ENCODE assay signal across 21 mouse cellular contexts in the genomic region with DNA sequence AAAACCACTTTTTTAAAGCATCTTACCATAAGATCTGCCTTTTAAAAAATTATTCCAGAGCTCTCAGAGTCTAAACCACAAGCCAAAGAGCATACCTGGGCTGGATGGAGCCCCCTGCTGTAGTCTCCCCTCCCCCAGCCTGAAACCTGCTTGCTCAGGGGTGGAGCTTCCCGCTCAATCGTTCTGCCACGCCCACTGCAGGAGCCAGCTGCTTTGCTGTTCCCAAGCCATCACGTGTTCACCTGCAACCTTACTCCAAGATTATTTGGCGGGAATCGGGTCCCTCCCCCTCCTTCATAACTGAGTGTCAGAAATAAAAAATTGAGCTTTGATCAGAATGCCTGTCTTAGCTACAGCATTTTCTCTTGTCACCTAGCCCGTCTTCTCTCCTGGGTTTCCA. TPM values are rescaled to one million over a fixed set of nuclear protein-coding genes. Genes with fewer than 3 reads are reported as not detected.
"Had no signal": no experiment of that assay in that cellular context is flagged by ENCODE, and none has a peak within 500 bp of the region (broad histone marks: within the 10 kb centered on the region; RNA-seq: fewer than 3 reads in every experiment).

No protein-coding gene starts in this region.

RNA-seq across cellular contexts. Expression of a gene that starts 16.6 kb away (rescaled TPM):
- polyA plus RNA-seq: heart, embryonic 14.5 days; heart, postnatal 0 days; hindbrain, embryonic 10.5 days; hindbrain, embryonic 13.5 days; hindbrain, embryonic 14.5 days; hindbrain, embryonic 15.5 days; hindbrain, embryonic 16.5 days; hindbrain, postnatal 0 days; kidney, postnatal 0 days had no signal

RNA-seq across cellular contexts. Expression of a gene that starts 44.2 kb away (rescaled TPM):
- polyA plus RNA-seq: heart, embryonic 14.5 days; heart, embryonic 15.5 days; heart, postnatal 0 days; hindbrain, embryonic 11.5 days; hindbrain, embryonic 12.5 days; hindbrain, embryonic 13.5 days; hindbrain, embryonic 14.5 days; hindbrain, embryonic 15.5 days; hindbrain, embryonic 16.5 days; intestine, embryonic 14.5 days; intestine, embryonic 15.5 days; intestine, embryonic 16.5 days; intestine, postnatal 0 days; kidney, adult 2 months; kidney, embryonic 14.5 days; kidney, embryonic 15.5 days; kidney, embryonic 16.5 days; kidney, postnatal 0 days; large intestine, adult 2 months had no signal
